Mouse (Mus musculus): Measurements from ENCODE around the gene Atp8b4. TPM values are rescaled to one million over a fixed set of nuclear protein-coding genes. Genes with fewer than 3 reads are reported as not detected.

The Atp8b4 gene
- polyA plus RNA-seq, 2 experiments: 3.0 to 4.9 TPM

DNA sequence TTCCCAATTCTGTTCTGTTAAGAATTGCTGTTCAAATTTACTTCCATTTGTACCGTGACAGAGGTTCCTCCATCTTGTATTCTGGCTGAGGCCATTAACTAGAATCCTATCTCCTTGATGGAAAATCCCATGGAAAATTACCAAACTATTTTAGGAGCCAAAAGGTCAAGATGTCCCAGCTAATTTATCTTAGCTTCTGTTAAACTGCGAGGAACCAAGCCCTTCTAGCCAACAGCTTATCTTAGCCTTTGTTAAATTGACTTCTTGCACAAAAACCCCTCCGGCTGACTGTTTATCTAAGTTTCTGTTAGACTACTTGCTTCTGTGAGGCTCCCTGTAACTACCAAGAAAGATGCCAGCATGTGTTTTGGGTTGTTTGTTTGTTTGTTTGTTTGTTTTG, 183.5 kb downstream of the Atp8b4 start:
- no peaks in the 10 kb centered on the region for H3K4me1 ChIP-seq (replicated peaks; ENCODE audit: control insufficient read depth in 2 of 2, insufficient read depth in 2 of 2, low read length in 1 of 2)
- H3K27me3 ChIP-seq (ENCODE audit: control insufficient read depth, insufficient read depth, low read length): no peaks in the 10 kb centered on the region
- H3K4me3 ChIP-seq (ENCODE audit: insufficient read depth in 1 of 2, low read depth in 2 of 2, low read length in 2 of 2): no peak overlapping the region
- H3K36me3 ChIP-seq (replicated peaks; ENCODE audit: control insufficient read depth, insufficient read depth, low read depth): no peaks in the 10 kb centered on the region
- H3K4me2 ChIP-seq (ENCODE audit: low read depth): no peak overlapping the region
- 41% methylated on average over 3 of the region's 3 CpGs for WGBS (ENCODE audit: insufficient replicate concordance)
- H3K9ac ChIP-seq (replicated peaks): no peak overlapping the region
- TF ChIP-seq CTCF (IDR thresholded peaks at IDR 0.05; ENCODE audit: low read depth) (no peak), EP300 (IDR thresholded peaks at IDR 0.05; ENCODE audit: low read depth) (no peak)
- DNase-seq (ENCODE audit: low read depth in 3 of 3, low spot score in 3 of 3) (no peak), ATAC-seq (ENCODE audit: insufficient read depth) (no peak)
- H3K9me3 ChIP-seq (ENCODE audit: control insufficient read depth, low read length): no peaks in the 10 kb centered on the region
- no peak overlapping the region for H3K27ac ChIP-seq

DNA sequence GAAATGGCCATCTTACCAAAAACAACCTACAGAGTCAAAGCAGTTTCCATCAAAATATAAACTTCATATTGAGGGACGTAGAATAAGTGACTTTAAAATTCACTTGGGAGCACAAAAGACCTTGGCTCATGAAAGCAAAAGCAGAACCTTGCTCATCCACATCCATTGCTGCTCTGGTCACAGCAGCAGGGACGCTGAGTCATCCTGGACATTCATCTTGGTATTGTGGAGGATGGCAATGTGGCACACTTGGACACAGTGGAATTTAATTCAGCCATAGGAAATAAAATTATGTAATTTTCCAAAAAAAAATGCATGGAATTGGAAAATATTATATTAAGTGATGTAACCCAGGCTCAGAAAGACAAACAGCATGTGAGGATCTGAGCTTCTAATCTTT, 184.1 kb downstream of the Atp8b4 start:
- no peak for ATAC-seq (ENCODE audit: insufficient read depth)

DNA sequence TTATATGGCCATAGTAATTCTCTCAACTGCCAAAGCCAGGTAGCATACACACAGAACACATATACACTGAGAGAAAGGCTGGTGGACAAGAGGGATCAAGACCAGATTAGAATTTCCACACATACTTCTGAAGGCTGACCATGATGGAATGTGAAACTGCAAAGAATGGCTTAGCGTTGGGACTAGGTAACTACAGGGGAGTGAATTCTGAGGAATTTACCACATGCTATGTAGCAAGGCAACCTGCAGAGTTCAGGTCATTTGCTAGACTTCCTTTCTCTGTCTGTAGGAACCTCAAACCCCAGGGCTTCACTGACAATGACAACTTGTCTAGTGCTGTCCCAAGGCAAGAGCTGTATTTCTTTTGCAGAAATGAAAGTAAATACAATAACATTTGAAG, 189.4 kb downstream of the Atp8b4 start:
- Histone ChIP-seq H3K27ac (no peak overlapping the region), H3K4me1 (replicated peaks; ENCODE audit: control insufficient read depth in 2 of 2, insufficient read depth in 2 of 2, low read length in 1 of 2) (no peaks in the 10 kb centered on the region), H3K36me3 (replicated peaks; ENCODE audit: control insufficient read depth, insufficient read depth, low read depth) (no peaks in the 10 kb centered on the region), H3K4me3 (ENCODE audit: insufficient read depth in 1 of 2, low read depth in 2 of 2, low read length in 2 of 2) (no peak overlapping the region), H3K9ac (replicated peaks) (no peak overlapping the region), H3K9me3 (ENCODE audit: control insufficient read depth, low read length) (no peaks in the 10 kb centered on the region), H3K4me2 (ENCODE audit: low read depth) (no peak overlapping the region), H3K27me3 (ENCODE audit: control insufficient read depth, insufficient read depth, low read length) (no peaks in the 10 kb centered on the region)
- no peak for TF ChIP-seq EP300 (IDR thresholded peaks at IDR 0.05; ENCODE audit: low read depth)
- 66% methylated on average over 1 of the region's 1 CpGs for WGBS (ENCODE audit: insufficient replicate concordance)
- DNase-seq (ENCODE audit: low read depth in 3 of 3, low spot score in 3 of 3) (no peak), ATAC-seq (ENCODE audit: insufficient read depth) (no peak)

More for the DNA sequence above, 184.1 kb downstream of the Atp8b4 start:
- no peak for DNase-seq (ENCODE audit: low read depth in 3 of 3, low spot score in 3 of 3)
- H3K4me3 ChIP-seq (ENCODE audit: insufficient read depth in 1 of 2, low read depth in 2 of 2, low read length in 2 of 2): no peak overlapping the region
- H3K9ac ChIP-seq (replicated peaks): no peak overlapping the region
- H3K36me3 ChIP-seq (replicated peaks; ENCODE audit: control insufficient read depth, insufficient read depth, low read depth): no peaks in the 10 kb centered on the region
- H3K9me3 ChIP-seq (ENCODE audit: control insufficient read depth, low read length): no peaks in the 10 kb centered on the region
- WGBS (ENCODE audit: insufficient replicate concordance): 69% methylated on average over 2 of the region's 2 CpGs
- no peaks in the 10 kb centered on the region for H3K27me3 ChIP-seq (ENCODE audit: control insufficient read depth, insufficient read depth, low read length)
- H3K27ac ChIP-seq: no peak overlapping the region
- no peak overlapping the region for H3K4me2 ChIP-seq (ENCODE audit: low read depth)
- TF ChIP-seq EP300 (IDR thresholded peaks at IDR 0.05; ENCODE audit: low read depth) (no peak), CTCF (IDR thresholded peaks at IDR 0.05; ENCODE audit: low read depth) (no peak)
- no peaks in the 10 kb centered on the region for H3K4me1 ChIP-seq (replicated peaks; ENCODE audit: control insufficient read depth in 2 of 2, insufficient read depth in 2 of 2, low read length in 1 of 2)

DNA sequence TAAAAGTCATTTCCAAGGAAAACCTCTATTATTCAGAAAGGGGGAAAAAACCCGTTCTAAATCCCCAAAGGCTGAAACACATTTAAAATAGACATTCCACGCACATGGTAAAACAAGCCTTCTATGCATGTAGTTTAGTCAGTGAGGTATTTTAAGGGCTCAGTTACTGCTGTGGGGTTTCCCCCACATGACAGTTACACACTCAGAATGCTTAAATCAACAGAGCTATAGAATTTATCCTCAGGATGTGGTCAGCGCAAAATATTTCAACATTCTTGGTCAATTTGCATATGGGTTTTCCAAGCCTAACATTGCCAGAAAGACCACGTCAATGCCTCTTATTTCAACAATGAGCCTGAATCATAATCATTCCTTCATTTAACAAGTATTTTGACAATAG, 190.5 kb downstream of the Atp8b4 start:
- DNase-seq (ENCODE audit: low read depth in 3 of 3, low spot score in 3 of 3): no peak
- H3K27ac ChIP-seq: no peak overlapping the region
- H3K27me3 ChIP-seq (ENCODE audit: control insufficient read depth, insufficient read depth, low read length): no peaks in the 10 kb centered on the region

DNA sequence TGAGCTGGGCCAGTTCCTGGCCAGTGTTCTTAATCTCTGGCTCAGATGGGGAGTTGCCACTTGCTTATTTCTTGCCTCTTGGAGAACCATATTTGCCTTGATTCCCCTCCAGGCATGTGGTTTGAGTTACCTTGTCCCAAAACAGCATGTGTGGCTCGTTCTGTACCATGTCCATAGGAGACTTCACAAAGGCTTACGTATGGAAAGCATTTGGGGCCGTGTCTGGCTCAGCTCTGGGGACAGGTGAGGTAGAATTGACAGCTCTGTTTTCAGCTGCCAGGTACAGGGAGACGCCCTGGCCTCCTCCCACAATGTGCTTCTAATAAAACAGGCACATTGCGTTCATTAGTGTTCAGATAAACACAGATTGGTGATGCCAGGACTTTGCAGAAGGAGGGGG, 195.9 kb downstream of the Atp8b4 start:
- no peak overlapping the region for H3K27ac ChIP-seq
- no peaks in the 10 kb centered on the region for H3K4me1 ChIP-seq (replicated peaks; ENCODE audit: control insufficient read depth in 2 of 2, insufficient read depth in 2 of 2, low read length in 1 of 2)
- no peaks in the 10 kb centered on the region for H3K27me3 ChIP-seq (ENCODE audit: control insufficient read depth, insufficient read depth, low read length)
- H3K4me3 ChIP-seq (ENCODE audit: insufficient read depth in 1 of 2, low read depth in 2 of 2, low read length in 2 of 2): no peak overlapping the region
- no peak overlapping the region for H3K4me2 ChIP-seq (ENCODE audit: low read depth)
- H3K36me3 ChIP-seq (replicated peaks; ENCODE audit: control insufficient read depth, insufficient read depth, low read depth): no peaks in the 10 kb centered on the region
- H3K9me3 ChIP-seq (ENCODE audit: control insufficient read depth, low read length): no peaks in the 10 kb centered on the region
- DNase-seq (ENCODE audit: low read depth in 3 of 3, low spot score in 3 of 3): no peak
- 60% methylated on average over 5 of the region's 5 CpGs for WGBS (ENCODE audit: insufficient replicate concordance)
- ATAC-seq (ENCODE audit: insufficient read depth): no peak
- TF ChIP-seq CTCF (IDR thresholded peaks at IDR 0.05; ENCODE audit: low read depth) (no peak), EP300 (IDR thresholded peaks at IDR 0.05; ENCODE audit: low read depth) (no peak)
- no peak overlapping the region for H3K9ac ChIP-seq (replicated peaks)

More for the DNA sequence above, 190.5 kb downstream of the Atp8b4 start:
- no peaks in the 10 kb centered on the region for H3K4me1 ChIP-seq (replicated peaks; ENCODE audit: control insufficient read depth in 2 of 2, insufficient read depth in 2 of 2, low read length in 1 of 2)
- H3K4me3 ChIP-seq (ENCODE audit: insufficient read depth in 1 of 2, low read depth in 2 of 2, low read length in 2 of 2): no peak overlapping the region
- 58% methylated on average over 4 of the region's 4 CpGs for WGBS (ENCODE audit: insufficient replicate concordance)
- TF ChIP-seq CTCF (IDR thresholded peaks at IDR 0.05; ENCODE audit: low read depth): no peak
- no peak for TF ChIP-seq EP300 (IDR thresholded peaks at IDR 0.05; ENCODE audit: low read depth)
- no peaks in the 10 kb centered on the region for H3K9me3 ChIP-seq (ENCODE audit: control insufficient read depth, low read length)
- H3K36me3 ChIP-seq (replicated peaks; ENCODE audit: control insufficient read depth, insufficient read depth, low read depth): no peaks in the 10 kb centered on the region
- no peak for ATAC-seq (ENCODE audit: insufficient read depth)
- no peak overlapping the region for H3K4me2 ChIP-seq (ENCODE audit: low read depth)
- no peak overlapping the region for H3K9ac ChIP-seq (replicated peaks)
